Mouse (Mus musculus) heart, postnatal 0 days (tissue): ENCODE measurements around the gene 9330159F19Rik.

Experiments
- CTCF ChIP-seq: IDR thresholded peaks from 2 replicates; pipeline ENCODE4 v1.5.1; 2016; ENCODE audit warnings: antibody characterized with exemption, control low read depth, low read depth
- EP300 ChIP-seq: IDR thresholded peaks from 2 replicates; pipeline ENCODE4 v1.6.1; 2016; ENCODE audit warnings: antibody characterized with exemption, low read depth

DNA sequence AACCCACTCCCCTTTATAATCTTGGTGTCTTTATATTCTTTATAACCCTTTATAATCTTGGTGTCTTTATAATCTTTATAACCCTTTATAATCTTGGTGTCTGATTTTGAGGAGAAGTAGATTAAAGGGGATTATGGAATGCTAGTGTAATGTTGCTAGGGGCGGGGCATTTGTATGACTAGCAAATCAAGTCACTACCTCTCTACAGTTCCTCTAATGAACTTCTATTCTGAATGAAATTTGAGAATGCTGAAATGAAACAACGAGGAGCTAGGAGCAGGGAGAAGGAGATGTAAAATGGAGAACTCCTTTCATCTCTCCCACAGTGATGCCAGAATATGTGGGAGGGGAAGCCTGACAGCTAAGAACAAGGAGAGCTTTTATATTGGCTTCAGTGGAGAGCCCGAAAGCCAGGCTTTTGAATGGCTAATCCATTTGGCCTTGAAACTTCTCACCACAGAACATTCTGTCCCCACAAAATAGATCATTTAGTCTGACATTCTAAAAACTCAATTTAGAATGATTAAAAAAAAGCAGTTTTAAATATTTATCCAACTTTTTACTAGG lies 2.2 kb downstream of the 9330159F19Rik start:
- no peak for TF ChIP-seq CTCF
- no peak for TF ChIP-seq EP300
